Mouse (Mus musculus) adrenal gland, postnatal 25 days (tissue): ENCODE data around the gene Srsf11. TPM values are rescaled to one million over a fixed set of nuclear protein-coding genes. Genes with fewer than 3 reads are reported as not detected.

Experiments
- DNase-seq: peaks from one replicate; pipeline ENCODE4 v3.0.0; 2021; ENCODE audit warnings: mixed read lengths
- total RNA-seq: library from RNA; stranded (reverse); gene quantifications from 2 replicates; pipeline ENCODE4 v1.2.3, GENCODE M21; 2021

The Srsf11 gene
- total RNA-seq, 1 experiment from 2014 or later, result 184 TPM

- DNase-seq, result no peak
Measured at GRCm38 (mm10) chr3:157979619-157980018, 56.8 kb downstream of the Srsf11 start.

- DNase-seq, result no peak
Measured at GRCm38 (mm10) chr3:157973236-157973635, 63.2 kb downstream of the Srsf11 start.

GRCm38 (mm10) chr3:157971151-157971550 lies 65.3 kb downstream of the Srsf11 start:
- DNase-seq, result no peak

Other genes starting within 250 kb of the Srsf11 start
- gene Cth, start 111.6 kb downstream of the Srsf11 start, total RNA-seq, result 43.2 and 45.5 TPM in 2 replicates
- 86.7 and 89.8 TPM in 2 replicates for gene Ankrd13c, start 89.4 kb downstream of the Srsf11 start, total RNA-seq
- 23.0 and 32.3 TPM in 2 replicates for gene Lrrc40, start within 50 bp of the Srsf11 start, total RNA-seq